Mouse (Mus musculus) hindbrain, postnatal 0 days (tissue): ENCODE measurements at regions not wholly inside any gene's neighbourhood (a gene's known extent, or its start where the extent isn't known, plus 50 kb on each side); places are given as distances from the start of the nearest gene placed in this dataset.

Experiments
- ATAC-seq: fragments of 200-750 bp; cut with Nextera tagmentation; 2 replicates; pipeline ENCODE4 v1.8.0; 2017; ENCODE audit warnings: mild to moderate bottlenecking, moderate TSS enrichment, moderate library complexity
- DNase-seq: peaks from one replicate; pipeline ENCODE4 v3.0.0-alpha.2; 2015; ENCODE audit warnings: low spot score
- H3K27ac ChIP-seq: fragments of 300-500 bp; sonication (generic); 2 replicates; pipeline ENCODE4 v1.5.1; 2014; ENCODE audit warnings: mild to moderate bottlenecking
- H3K27me3 ChIP-seq: fragments of 300-500 bp; sonication (generic); 2 replicates; pipeline ENCODE4 v1.6.1; 2014; ENCODE audit warnings: low read length, mixed read lengths; ENCODE audit not compliant: insufficient read depth
- H3K36me3 ChIP-seq: fragments of 300-500 bp; sonication (generic); 2 replicates; pipeline ENCODE4 v1.6.1; 2014; ENCODE audit warnings: low read length, mixed read lengths; ENCODE audit not compliant: insufficient read depth
- H3K4me1 ChIP-seq: fragments of 300-500 bp; sonication (generic); 2 replicates; pipeline ENCODE4 v1.6.1; 2014; ENCODE audit warnings: antibody characterized with exemption, low read length, mixed read lengths; ENCODE audit not compliant: insufficient read depth
- H3K4me2 ChIP-seq: fragments of 300-500 bp; sonication (generic); 2 replicates; pipeline ENCODE4 v1.6.1; 2014; ENCODE audit warnings: low read depth, mild to moderate bottlenecking, low read length, moderate library complexity, mixed read lengths
- H3K4me3 ChIP-seq: fragments of 300-500 bp; sonication (generic); 2 replicates; pipeline ENCODE4 v1.5.1; 2014; ENCODE audit warnings: low read length
- H3K9ac ChIP-seq: fragments of 300-500 bp; sonication (generic); replicated peaks from 2 replicates; pipeline ENCODE4 v1.6.1; 2014; ENCODE audit warnings: mild to moderate bottlenecking, low read length, moderate library complexity, mixed read lengths
- H3K9me3 ChIP-seq: fragments of 300-500 bp; sonication (generic); 2 replicates; pipeline ENCODE4 v1.6.1; 2016; ENCODE audit warnings: low read length, mixed read lengths
- CTCF ChIP-seq: IDR thresholded peaks from 2 replicates; pipeline ENCODE4 v1.5.1; 2016; ENCODE audit warnings: antibody characterized with exemption, control low read depth, low read depth
- WGBS: fragments of 180-500 bp; shearing (Covaris S2); extraction: QIAGEN DNeasy Blood & Tissue Kit; methylation state at CpG from one replicate; pipeline ENCODE4 v1.1.7; 2014; 5-methylcytosine and 5-hydroxymethylcytosine counted together

DNA sequence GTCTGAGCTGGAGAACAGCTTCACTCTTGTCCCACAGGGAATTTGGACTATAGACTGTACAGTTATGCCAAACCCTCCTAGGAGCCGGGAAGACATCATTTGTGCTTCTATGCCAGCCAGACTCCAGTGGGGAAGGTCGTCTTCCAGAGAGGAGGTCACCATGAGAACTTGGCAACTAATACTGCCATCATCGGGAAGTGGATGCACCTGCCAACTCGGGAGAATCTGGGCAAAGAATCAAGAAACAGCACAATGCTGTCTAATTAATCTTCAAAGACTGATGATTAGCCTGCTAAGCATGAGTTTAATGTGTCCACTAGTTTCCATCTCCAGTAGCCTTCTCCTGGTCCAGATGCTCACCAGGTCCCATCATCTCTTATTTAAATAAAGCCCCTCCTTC, 374.8 kb downstream of the Gm9195 start:
- Histone ChIP-seq H3K27ac (no peak overlapping the region), H3K4me1 (peaks cover 5% of the 10 kb centered on the region; the same call in 1 of the 2 replicates), H3K36me3 (no peaks in the 10 kb centered on the region), H3K4me3 (no peak overlapping the region), H3K27me3 (no peaks in the 10 kb centered on the region), H3K9me3 (no peaks in the 10 kb centered on the region), H3K4me2 (no peak overlapping the region), H3K9ac (no peak overlapping the region)
- no peak for TF ChIP-seq CTCF
- peak; percentile 86 for DNase-seq
- peak; percentile 73 for ATAC-seq
- WGBS, result 31% methylated on average over 4 of the region's 4 CpGs

- Histone ChIP-seq H3K27ac (no peak overlapping the region), H3K27me3 (no peaks in the 10 kb centered on the region), H3K36me3 (no peaks in the 10 kb centered on the region), H3K4me1 (peaks cover 5% of the 10 kb centered on the region; the same call in 1 of the 2 replicates), H3K4me2 (no peak overlapping the region), H3K9me3 (no peaks in the 10 kb centered on the region), H3K4me3 (no peak overlapping the region), H3K9ac (no peak overlapping the region)
- WGBS, result 82% methylated on average over 8 of the region's 8 CpGs
- ATAC-seq, result no peak
- no peak for TF ChIP-seq CTCF
- DNase-seq, result no peak
Measured at GRCm38 (mm10) chr14:72113377-72113993, 378.2 kb downstream of the Gm9195 start.

- Histone ChIP-seq H3K36me3 (no peaks in the 10 kb centered on the region), H3K9ac (no peak overlapping the region), H3K9me3 (no peaks in the 10 kb centered on the region), H3K27me3 (no peaks in the 10 kb centered on the region), H3K4me3 (no peak overlapping the region), H3K4me1 (no peaks in the 10 kb centered on the region), H3K27ac (no peak overlapping the region), H3K4me2 (no peak overlapping the region)
- DNase-seq (no peak), ATAC-seq (no peak)
- no peak for TF ChIP-seq CTCF
- WGBS, result 81% methylated on average over 2 of the region's 2 CpGs
Measured at GRCm38 (mm10) chr14:72110689-72111088, 380.9 kb downstream of the Gm9195 start.

GRCm38 (mm10) chr14:72091579-72091978, 400.1 kb downstream of the Gm9195 start:
- Histone ChIP-seq H3K36me3 (no peaks in the 10 kb centered on the region), H3K9me3 (no peaks in the 10 kb centered on the region), H3K27me3 (no peaks in the 10 kb centered on the region), H3K4me3 (no peak overlapping the region), H3K4me1 (no peaks in the 10 kb centered on the region), H3K9ac (no peak overlapping the region), H3K4me2 (no peak overlapping the region), H3K27ac (no peak overlapping the region)
- no peak for DNase-seq
- ATAC-seq, result no peak
- TF ChIP-seq CTCF, result no peak
- WGBS, result 79% methylated on average over 2 of the region's 2 CpGs

GRCm38 (mm10) chr14:72081473-72081872, 410.2 kb downstream of the Gm9195 start:
- no peak for TF ChIP-seq CTCF
- DNase-seq (no peak), ATAC-seq (no peak)
- H3K4me3 ChIP-seq, result no peak overlapping the region
- 86% methylated on average over 3 of the region's 3 CpGs for WGBS
- no peaks in the 10 kb centered on the region for H3K27me3 ChIP-seq
- H3K9me3 ChIP-seq, result no peaks in the 10 kb centered on the region
- H3K36me3 ChIP-seq, result no peaks in the 10 kb centered on the region
- H3K27ac ChIP-seq, result no peak overlapping the region
- no peak overlapping the region for H3K9ac ChIP-seq
- no peaks in the 10 kb centered on the region for H3K4me1 ChIP-seq
- H3K4me2 ChIP-seq, result no peak overlapping the region

GRCm38 (mm10) chr14:72064111-72064812, 427.4 kb downstream of the Gm9195 start:
- Histone ChIP-seq H3K27ac (no peak overlapping the region), H3K27me3 (no peaks in the 10 kb centered on the region), H3K4me3 (no peak overlapping the region), H3K36me3 (no peaks in the 10 kb centered on the region), H3K4me1 (no peaks in the 10 kb centered on the region), H3K9me3 (no peaks in the 10 kb centered on the region), H3K9ac (no peak overlapping the region), H3K4me2 (no peak overlapping the region)
- ATAC-seq (no peak), DNase-seq (no peak)
- no peak for TF ChIP-seq CTCF
- WGBS, result 91% methylated on average over 12 of the region's 12 CpGs

- no peaks in the 10 kb centered on the region for H3K36me3 ChIP-seq
- 10% methylated on average over 2 of the region's 2 CpGs for WGBS
- ATAC-seq (peak; percentile 91), DNase-seq (peak; percentile 81)
- H3K9ac ChIP-seq, result no peak overlapping the region
- no peaks in the 10 kb centered on the region for H3K9me3 ChIP-seq
- H3K4me2 ChIP-seq, result peak overlapping the region; percentile 23; the same call in 1 of the 2 replicates
- TF ChIP-seq CTCF, result no peak
- no peak overlapping the region for H3K4me3 ChIP-seq
- H3K27ac ChIP-seq, result peak overlapping the region; percentile 36; the same call in 1 of the 2 replicates
- H3K27me3 ChIP-seq, result no peaks in the 10 kb centered on the region
- H3K4me1 ChIP-seq, result 0 out of 2 replicates have a peak, but pooled peaks cover 6% of the 10 kb centered on the region
Measured at GRCm38 (mm10) chr14:72042881-72043236, 448.8 kb downstream of the Gm9195 start.
